Mouse (Mus musculus) hindbrain, embryonic 12.5 days (tissue): Measurements from ENCODE around the gene Tmem30b. TPM values are rescaled to one million over a fixed set of nuclear protein-coding genes. Genes with fewer than 3 reads are reported as not detected.

ENCODE experiments used
- ATAC-seq: fragments of 200-750 bp; cut with Nextera tagmentation; 2 replicates; pipeline ENCODE4 v1.8.0; 2017; ENCODE audit warnings: moderate TSS enrichment; ENCODE audit not compliant: low FRiP score
- H3K27ac ChIP-seq: fragments of 300-500 bp; sonication (generic); 2 replicates; pipeline ENCODE4 v1.5.1; 2016; ENCODE audit warnings: mild to moderate bottlenecking
- H3K27me3 ChIP-seq: fragments of 300-500 bp; sonication (generic); 2 replicates; pipeline ENCODE4 v1.6.1; 2016; ENCODE audit warnings: mild to moderate bottlenecking
- H3K36me3 ChIP-seq: fragments of 300-500 bp; sonication (generic); 2 replicates; pipeline ENCODE4 v1.6.1; 2016; ENCODE audit warnings: mild to moderate bottlenecking
- H3K4me1 ChIP-seq: fragments of 300-500 bp; sonication (generic); 2 replicates; pipeline ENCODE4 v1.6.1; 2016
- H3K4me2 ChIP-seq: fragments of 300-500 bp; sonication (generic); replicated peaks from 2 replicates; pipeline ENCODE4 v1.6.1; 2016; ENCODE audit warnings: mild to moderate bottlenecking
- H3K4me3 ChIP-seq: fragments of 300-500 bp; sonication (generic); 2 replicates; pipeline ENCODE4 v1.5.1; 2016; ENCODE audit warnings: mild to moderate bottlenecking
- H3K9ac ChIP-seq: fragments of 300-500 bp; sonication (generic); 2 replicates; pipeline ENCODE4 v1.6.1; 2016; ENCODE audit warnings: mild to moderate bottlenecking, moderate library complexity
- H3K9me3 ChIP-seq: fragments of 300-500 bp; sonication (generic); replicated peaks from 2 replicates; pipeline ENCODE4 v1.6.1; 2016; ENCODE audit warnings: mild to moderate bottlenecking
- WGBS: fragments of 180-500 bp; shearing (Covaris S2); methylation state at CpG from one replicate; pipeline ENCODE4 v1.1.7; 2016; 5-methylcytosine and 5-hydroxymethylcytosine counted together
- polyA plus RNA-seq: library from polyadenylated mRNA; unstranded; fragments of >200 nt; fragmentation: Nextera tagmentation; extraction: Ambion mirVana; gene quantifications from 2 replicates; pipeline ENCODE4 v1.2.1, GENCODE M21; 2016

Tmem30b gene
- polyA plus RNA-seq, 1 experiment from 2014 or later, result 7.1 TPM

- no peak overlapping the region for H3K4me2 ChIP-seq
- H3K4me3 ChIP-seq, result no peak overlapping the region
- no peak for ATAC-seq
- no peaks in the 10 kb centered on the region for H3K36me3 ChIP-seq
- no peaks in the 10 kb centered on the region for H3K27me3 ChIP-seq
- H3K9ac ChIP-seq, result no peak overlapping the region
- peaks cover 5% of the 10 kb centered on the region; the same call in 1 of the 2 replicates for H3K4me1 ChIP-seq
- WGBS, result 82% methylated on average over 14 of the region's 14 CpGs
- H3K27ac ChIP-seq, result no peak overlapping the region
- H3K9me3 ChIP-seq, result no peaks in the 10 kb centered on the region
Observed at GRCm38 (mm10) chr12:73507105-73507504, 39.1 kb downstream of the Tmem30b start.

- Histone ChIP-seq H3K4me2 (no peak overlapping the region), H3K9me3 (no peaks in the 10 kb centered on the region), H3K9ac (no peak overlapping the region), H3K4me3 (no peak overlapping the region), H3K4me1 (peaks cover 5% of the 10 kb centered on the region; the same call in 1 of the 2 replicates), H3K27ac (no peak overlapping the region), H3K27me3 (no peaks in the 10 kb centered on the region), H3K36me3 (no peaks in the 10 kb centered on the region)
- WGBS, result 86% methylated on average over 5 of the region's 5 CpGs
- no peak for ATAC-seq
Observed at GRCm38 (mm10) chr12:73506648-73507047, 39.5 kb downstream of the Tmem30b start.

GRCm38 (mm10) chr12:73500689-73501326, 45.4 kb downstream of the Tmem30b start:
- Histone ChIP-seq H3K27ac (no peak overlapping the region), H3K9ac (no peak overlapping the region), H3K27me3 (no peaks in the 10 kb centered on the region), H3K36me3 (no peaks in the 10 kb centered on the region), H3K4me3 (no peak overlapping the region), H3K4me1 (peaks cover 6% of the 10 kb centered on the region), H3K9me3 (no peaks in the 10 kb centered on the region), H3K4me2 (no peak overlapping the region)
- WGBS, result 62% methylated on average over 5 of the region's 5 CpGs
- no peak for ATAC-seq

- 77% methylated on average over 10 of the region's 10 CpGs for WGBS
- no peaks in the 10 kb centered on the region for H3K9me3 ChIP-seq
- H3K4me3 ChIP-seq, result no peak overlapping the region
- no peak overlapping the region for H3K4me2 ChIP-seq
- no peaks in the 10 kb centered on the region for H3K4me1 ChIP-seq
- no peak overlapping the region for H3K9ac ChIP-seq
- H3K27me3 ChIP-seq, result no peaks in the 10 kb centered on the region
- H3K27ac ChIP-seq, result no peak overlapping the region
- no peak for ATAC-seq
- H3K36me3 ChIP-seq, result no peaks in the 10 kb centered on the region
Observed at GRCm38 (mm10) chr12:73495172-73495571, 51.0 kb downstream of the Tmem30b start.

- no peak overlapping the region for H3K9ac ChIP-seq
- no peaks in the 10 kb centered on the region for H3K4me1 ChIP-seq
- no peak overlapping the region for H3K4me2 ChIP-seq
- no peak overlapping the region for H3K27ac ChIP-seq
- H3K27me3 ChIP-seq, result no peaks in the 10 kb centered on the region
- whole genome bisulfite sequencing, result 88% methylated on average over 16 of the region's 16 CpGs
- H3K4me3 ChIP-seq, result no peak overlapping the region
- no peak for ATAC-seq
- H3K9me3 ChIP-seq, result no peaks in the 10 kb centered on the region
- H3K36me3 ChIP-seq, result no peaks in the 10 kb centered on the region
Observed at GRCm38 (mm10) chr12:73493929-73494530, 52.2 kb downstream of the Tmem30b start.

Other genes starting within 250 kb of the Tmem30b start
- gene Prkch, start 38.4 kb upstream of the Tmem30b start, polyA plus RNA-seq, result 11.0 TPM in 2 replicates